Mouse (Mus musculus) left cerebral cortex, adult 9 months (tissue): Measurements from ENCODE around the gene Rxylt1.

Experiments
- DNase-seq, 2 experiments: peaks; one replicate each; pipeline ENCODE4 v3.0.0; 2022; ENCODE audit warnings: low spot score in 2 of 2

Gene Rxylt1

GRCm38 (mm10) chr10:122096980-122097844 is at the start of gene Rxylt1:
Rxylt1 (minus strand) TSS chr10:122097371.
- peak; percentile 94 to 96 for DNase-seq

DNA sequence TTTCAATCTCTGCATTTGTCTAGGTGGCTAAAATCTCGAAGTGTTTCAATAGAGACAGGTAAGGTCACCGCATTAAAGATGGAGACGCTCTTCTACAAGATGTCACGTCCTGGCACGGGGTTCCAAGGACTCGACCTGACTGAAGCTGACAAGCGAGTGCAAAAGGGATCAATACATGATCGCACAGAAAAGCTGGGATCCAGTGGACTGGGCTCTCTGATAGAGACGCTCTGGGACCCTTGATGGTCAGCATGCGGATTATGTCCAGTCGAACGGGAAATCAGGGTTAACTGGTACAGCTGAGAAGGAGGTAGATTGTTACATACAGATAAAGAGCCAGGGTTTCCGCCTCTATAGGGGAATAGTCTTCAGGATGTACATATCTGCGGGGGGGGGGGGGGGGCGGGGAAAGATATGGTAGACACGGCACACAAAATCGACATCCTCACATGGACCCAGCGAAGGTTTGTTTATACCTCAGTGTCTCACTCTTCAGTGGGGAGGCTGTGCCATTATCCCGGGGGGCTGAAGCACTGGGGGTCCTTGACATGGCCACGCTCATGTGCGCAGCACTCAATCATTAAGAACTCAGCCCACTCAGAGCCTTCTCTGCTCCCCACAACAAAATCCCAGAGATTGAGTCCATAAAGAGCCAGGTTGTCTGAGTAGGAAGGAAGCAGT is 24.3 kb upstream of the Rxylt1 start:
- DNase-seq, result no peak

DNA sequence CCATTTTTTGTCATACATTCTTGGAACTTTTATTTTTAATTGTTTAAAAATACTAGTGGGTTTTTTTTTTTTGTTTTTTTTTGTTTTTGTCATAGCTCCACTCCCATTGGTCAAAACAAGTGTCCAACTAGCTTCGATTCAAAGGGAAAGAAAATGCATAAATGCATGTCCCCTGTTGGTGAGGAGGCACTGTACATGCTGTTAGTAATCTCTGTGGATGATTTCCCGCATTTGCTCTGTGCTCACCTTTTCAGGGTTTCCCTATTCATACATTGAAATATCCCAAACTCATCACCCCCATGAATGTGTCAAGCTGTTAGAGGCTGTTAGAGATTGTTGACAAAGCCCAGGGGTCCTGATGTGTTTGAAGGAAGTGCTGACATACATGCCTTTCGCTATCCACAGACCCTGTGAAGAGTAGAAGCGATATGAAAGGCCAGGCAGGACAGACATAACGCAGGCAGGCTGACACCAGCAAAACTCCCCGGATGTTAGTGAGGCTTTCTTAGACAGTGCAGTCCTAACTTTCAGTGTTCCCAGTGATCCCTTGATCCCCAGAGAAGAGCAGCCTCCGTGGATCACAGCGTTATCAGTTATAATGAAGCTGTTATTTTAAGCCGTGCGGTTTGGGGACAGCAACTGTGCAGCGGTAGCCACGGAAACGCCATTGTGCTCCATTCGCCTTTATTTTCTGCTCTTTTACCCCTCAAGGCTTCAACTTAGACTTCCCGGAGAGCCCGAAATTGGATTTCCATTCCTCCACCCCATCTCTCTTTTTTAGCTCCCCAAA is 23.5 kb upstream of the Rxylt1 start:
- no peak for DNase-seq

DNA sequence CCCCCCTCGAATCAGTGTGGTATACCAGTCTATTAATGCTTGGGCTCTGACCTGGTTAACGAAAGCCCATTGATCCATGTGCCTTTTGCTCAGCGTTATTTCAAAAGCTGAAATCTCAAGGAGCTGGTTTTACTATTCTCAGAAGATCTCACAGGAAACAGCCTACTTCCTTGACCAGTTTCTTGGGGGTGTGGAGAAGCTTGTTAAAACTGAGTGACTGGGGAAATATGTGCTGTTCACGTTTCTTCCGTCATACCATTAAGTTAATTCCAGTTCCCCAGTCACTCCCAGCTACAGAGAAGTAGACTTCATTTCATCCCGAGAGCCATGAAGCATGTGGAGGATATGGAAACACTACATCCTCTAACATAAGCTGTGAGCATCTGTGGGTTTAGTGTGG is 22.3 kb upstream of the Rxylt1 start:
- DNase-seq, result no peak

DNA sequence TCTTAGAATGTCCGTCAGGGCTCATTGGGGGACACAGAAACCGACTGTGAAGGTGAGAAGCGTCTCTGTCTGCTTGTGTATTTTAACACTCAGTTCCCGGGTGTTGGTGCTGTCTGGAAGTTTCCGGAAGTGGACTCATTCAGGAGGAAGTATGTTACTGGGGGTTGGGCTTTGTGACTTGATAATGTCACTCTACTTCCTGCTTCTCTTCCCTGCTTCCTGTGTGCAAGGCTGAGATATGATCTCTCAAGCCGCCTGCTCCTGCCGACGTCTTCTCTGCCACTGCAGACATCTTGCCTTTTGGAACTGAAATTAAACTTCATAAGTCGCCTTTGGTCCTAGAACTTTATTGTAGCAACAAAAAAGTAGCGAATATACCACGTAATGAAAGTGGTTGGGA is 19.5 kb upstream of the Rxylt1 start:
- DNase-seq, result no peak

GRCm38 (mm10) chr10:122106633-122107028 is 9.5 kb upstream of the Rxylt1 start:
- DNase-seq, result no peak

- DNase-seq, result no peak
These were observed 8.9 kb upstream of the Rxylt1 start for GRCm38 (mm10) chr10:122105889-122106632.

DNA sequence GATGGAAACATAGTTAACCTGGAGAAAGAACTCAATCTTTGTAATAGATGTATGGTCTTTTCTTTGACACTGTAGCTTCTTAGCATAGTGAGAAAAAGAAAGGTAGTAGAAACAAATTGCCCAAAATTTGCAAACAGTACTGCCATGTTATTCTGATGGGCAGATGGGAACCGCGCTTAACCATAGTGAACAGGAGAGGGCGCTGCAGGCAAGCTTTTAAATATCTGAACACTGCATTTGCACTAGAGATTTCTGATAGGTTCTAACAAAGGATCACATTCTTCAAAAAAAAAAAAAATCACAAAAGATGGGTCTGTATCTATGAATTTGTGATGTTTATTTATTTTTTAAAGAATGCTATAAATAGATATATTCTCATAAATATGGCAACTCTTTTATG is 8.2 kb upstream of the Rxylt1 start:
- peak; percentile 11 to 79 for DNase-seq

GRCm38 (mm10) chr10:122102675-122103074 is 5.5 kb upstream of the Rxylt1 start:
- no peak for DNase-seq

GRCm38 (mm10) chr10:122096462-122096979 is 650 bp downstream of the Rxylt1 start:
- DNase-seq, result peak; percentile 3 to 29

- no peak for DNase-seq
These were observed 6.7 kb downstream of the Rxylt1 start for GRCm38 (mm10) chr10:122090472-122090871.

DNA sequence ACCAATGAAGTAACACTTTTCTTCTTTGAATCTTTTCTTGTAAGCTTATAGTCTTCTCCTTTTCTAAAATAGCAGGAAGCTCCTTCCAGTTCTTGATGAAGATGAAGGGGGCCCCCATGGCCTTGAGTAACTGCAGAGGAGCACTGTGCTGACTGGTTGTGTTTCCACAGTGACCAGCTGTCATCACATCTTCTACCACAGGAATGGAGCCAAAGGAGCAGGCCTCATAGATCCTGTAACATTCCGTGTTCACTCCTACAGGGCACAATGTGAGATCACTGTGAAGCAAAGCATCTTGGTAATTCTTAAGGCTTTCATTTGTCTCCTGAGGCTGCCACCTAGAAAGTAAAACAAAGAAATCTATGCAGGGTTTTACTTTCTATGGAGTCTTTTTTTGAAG is 15.8 kb downstream of the Rxylt1 start:
- no peak for DNase-seq

DNA sequence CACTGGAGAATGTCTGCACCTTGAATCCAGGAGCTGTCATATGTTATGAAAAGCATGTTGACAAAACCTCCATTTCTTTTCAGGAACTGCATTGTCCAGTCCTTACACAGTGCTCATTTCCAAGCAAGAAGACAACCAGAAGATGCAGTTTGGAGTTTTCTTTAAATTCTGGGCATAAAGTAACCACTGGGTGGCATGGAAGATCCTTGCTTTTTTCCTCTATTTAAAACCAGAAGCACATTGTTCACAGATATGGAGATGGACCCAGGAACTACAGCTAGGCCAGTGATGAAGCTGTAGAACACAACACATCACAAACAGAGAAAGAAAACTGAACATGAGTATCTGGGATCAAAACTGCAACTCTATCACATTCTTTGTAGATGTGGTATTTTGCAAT is 28.0 kb downstream of the Rxylt1 start:
- DNase-seq, result no peak

- DNase-seq, result no peak
These were observed 41.3 kb downstream of the Rxylt1 start for GRCm38 (mm10) chr10:122055826-122056225.

DNA sequence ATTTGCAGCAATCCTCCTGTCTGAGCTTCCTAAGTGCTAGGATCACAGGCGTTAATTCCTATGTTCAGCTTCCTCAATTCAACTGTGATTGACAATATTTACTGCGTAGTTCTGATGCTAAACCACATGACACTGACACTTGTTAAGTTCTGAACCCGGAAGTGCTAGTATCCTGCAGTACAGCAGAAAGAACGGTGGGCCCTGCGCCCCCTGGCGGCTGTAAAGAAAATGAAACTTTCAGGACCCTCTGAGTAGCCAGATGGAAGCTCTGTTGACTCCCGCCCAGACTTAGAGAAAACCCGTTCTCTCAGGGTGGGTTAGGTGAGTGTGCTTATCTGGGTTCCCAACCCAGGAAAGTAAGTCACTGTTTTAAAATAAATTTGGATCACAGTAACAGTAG is 42.6 kb downstream of the Rxylt1 start:
- DNase-seq, result peak in 1 of 2 experiments; percentile 16

DNA sequence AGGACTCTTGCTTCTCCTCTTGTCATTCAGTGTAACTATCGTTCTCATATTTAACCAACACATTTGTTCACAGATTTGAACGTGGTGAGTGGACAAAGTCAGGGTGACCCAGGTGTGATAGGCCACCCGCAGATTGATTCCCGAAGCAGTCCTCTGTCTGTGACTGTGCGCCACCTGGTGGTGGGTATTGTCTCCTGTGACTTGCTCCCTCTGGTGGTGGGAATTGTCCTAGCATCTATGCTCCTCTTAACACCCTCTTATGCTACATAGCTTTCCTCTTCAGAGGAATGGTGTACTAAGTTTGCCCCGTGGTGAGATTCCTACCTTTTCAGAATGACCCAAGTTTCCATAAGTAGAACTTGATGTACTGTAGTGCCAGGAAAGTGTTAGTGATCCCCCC is 45.3 kb downstream of the Rxylt1 start:
- DNase-seq, result peak; percentile 45 to 96

GRCm38 (mm10) chr10:122047727-122048365 is 49.3 kb downstream of the Rxylt1 start:
- peak in 1 of 2 experiments; percentile 81 for DNase-seq

- DNase-seq, result peak in 1 of 2 experiments; percentile 39
These were observed 50.1 kb downstream of the Rxylt1 start, which contains the start of gene Srgap1 for GRCm38 (mm10) chr10:122046904-122047726. Srgap1 (minus strand) TSS chr10:122047315.

DNA sequence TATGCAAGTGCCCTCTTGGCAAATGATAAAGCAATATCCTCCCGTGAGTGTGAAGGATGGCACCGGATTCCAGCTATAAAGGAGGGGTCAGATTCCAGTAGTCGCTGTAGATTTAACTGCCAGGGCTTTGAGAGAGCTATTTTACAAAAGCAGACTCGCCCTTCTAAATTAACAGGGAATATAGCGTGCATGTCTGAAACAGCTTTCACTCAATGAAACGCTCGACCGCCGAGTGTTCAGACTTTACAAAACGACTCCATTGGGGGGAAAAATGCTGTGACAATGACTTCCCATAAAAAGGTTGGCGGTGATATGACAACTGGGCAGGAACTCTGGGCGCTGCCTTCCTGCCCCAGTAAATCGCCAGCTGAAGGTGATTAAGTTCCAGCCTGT is 50.7 kb downstream of the Rxylt1 start:
- DNase-seq, result no peak

- no peak for DNase-seq
These were observed 51.2 kb downstream of the Rxylt1 start for GRCm38 (mm10) chr10:122045946-122046345.
